Mouse (Mus musculus) erythroblast, embryonic 14.5 days (primary cell): ENCODE results near the gene Prox2.

ENCODE experiments used
- GATA1 ChIP-seq: IDR thresholded peaks from 2 replicates; pipeline ENCODE4 v1.6.1; 2012; ENCODE audit warnings: low read length, inconsistent platforms, mixed read lengths
- TAL1 ChIP-seq: IDR thresholded peaks from 3 replicates; pipeline ENCODE4 v1.6.1; 2012; ENCODE audit warnings: low read length, inconsistent platforms, mixed read lengths

DNA sequence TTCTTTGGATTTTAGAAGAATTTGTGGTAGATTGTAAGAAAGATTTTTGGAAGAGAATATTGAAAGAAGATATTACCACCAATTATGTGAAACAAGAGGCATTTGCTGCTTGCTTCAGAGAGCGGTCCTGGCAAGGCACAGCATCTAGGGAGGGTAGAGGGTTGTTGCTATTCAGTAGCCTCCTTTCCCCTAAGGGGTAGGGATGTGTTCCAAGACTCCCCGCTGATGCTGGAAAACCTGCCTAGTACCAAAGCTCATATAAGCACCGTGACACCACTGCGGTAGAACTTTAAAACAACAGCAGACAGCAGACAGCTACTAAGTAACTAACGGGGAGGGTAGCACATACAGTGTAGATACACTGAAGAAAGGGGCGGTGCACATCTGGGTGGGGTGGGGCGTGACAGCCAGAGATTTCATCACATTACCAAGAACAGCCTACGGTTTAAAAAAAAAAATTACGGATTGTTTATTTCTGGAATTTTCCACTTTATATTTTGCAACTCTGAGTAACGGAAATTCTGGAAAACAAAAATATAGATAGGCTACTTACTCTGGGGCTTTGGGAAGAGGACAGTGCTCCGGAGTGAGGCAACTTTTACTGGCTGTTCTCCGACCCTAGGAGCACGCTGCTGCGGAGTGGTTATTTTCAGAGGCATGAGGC, 47.4 kb upstream of the Prox2 start:
- TF ChIP-seq GATA1 = no peak
- TF ChIP-seq TAL1 = no peak
